Mouse (Mus musculus): Measurements from ENCODE around the gene D1Ertd622e.
"Not testable (repeated sequence)": the region's sequence is repeated elsewhere in the genome, so short reads cannot be mapped to it uniquely, and the experiment has no call there.

D1Ertd622e gene

GRCm38 (mm10) chr1:97580680-97581079 lies 81.2 kb downstream of the D1Ertd622e start:
- not testable (repeated sequence) for DNase-seq (ENCODE audit: low spot score in 2 of 2)

- DNase-seq (ENCODE audit: low spot score in 2 of 2), result no peak
These were observed 81.6 kb downstream of the D1Ertd622e start for GRCm38 (mm10) chr1:97580270-97580669.

- DNase-seq (ENCODE audit: low spot score in 2 of 2), result no peak
These were observed 83.9 kb downstream of the D1Ertd622e start for GRCm38 (mm10) chr1:97578025-97578417.

GRCm38 (mm10) chr1:97577062-97578024 lies 84.5 kb downstream of the D1Ertd622e start:
- no peak for DNase-seq (ENCODE audit: low spot score in 2 of 2)

GRCm38 (mm10) chr1:97576576-97576975 lies 85.3 kb downstream of the D1Ertd622e start:
- no peak for DNase-seq (ENCODE audit: low spot score in 2 of 2)

- no peak for DNase-seq (ENCODE audit: low spot score in 2 of 2)
These were observed 91.1 kb downstream of the D1Ertd622e start for GRCm38 (mm10) chr1:97570814-97571213.

- DNase-seq (ENCODE audit: low spot score in 2 of 2), result no peak
These were observed 93.9 kb downstream of the D1Ertd622e start for GRCm38 (mm10) chr1:97567956-97568355.

- DNase-seq (ENCODE audit: low spot score in 2 of 2), result no peak
These were observed 97.2 kb downstream of the D1Ertd622e start for GRCm38 (mm10) chr1:97564641-97565040.

- no peak for DNase-seq (ENCODE audit: low spot score in 2 of 2)
These were observed 99.0 kb downstream of the D1Ertd622e start for GRCm38 (mm10) chr1:97562867-97563266.
